Mouse (Mus musculus) neural tube, embryonic 13.5 days (tissue): ENCODE results near the gene Mtfr2. TPM values are rescaled to one million over a fixed set of nuclear protein-coding genes. Genes with fewer than 3 reads are reported as not detected.

Experiments
- ATAC-seq: fragments of 200-750 bp; cut with Nextera tagmentation; 2 replicates; pipeline ENCODE4 v1.8.0; 2017; ENCODE audit warnings: low read depth, mild to moderate bottlenecking, moderate TSS enrichment, moderate library complexity
- H3K27ac ChIP-seq: fragments of 300-500 bp; sonication (generic); replicated peaks from 2 replicates; pipeline ENCODE4 v1.5.1; 2015; ENCODE audit warnings: moderate library complexity, mild to moderate bottlenecking, inconsistent platforms
- H3K27me3 ChIP-seq: fragments of 300-500 bp; sonication (generic); 2 replicates; pipeline ENCODE4 v1.6.1; 2015; ENCODE audit warnings: mild to moderate bottlenecking, inconsistent platforms
- H3K36me3 ChIP-seq: fragments of 300-500 bp; sonication (generic); 2 replicates; pipeline ENCODE4 v1.6.1; 2015; ENCODE audit warnings: mild to moderate bottlenecking, inconsistent platforms
- H3K4me1 ChIP-seq: fragments of 300-500 bp; sonication (generic); replicated peaks from 2 replicates; pipeline ENCODE4 v1.6.1; 2015; ENCODE audit warnings: inconsistent platforms
- H3K4me2 ChIP-seq: fragments of 300-500 bp; sonication (generic); 2 replicates; pipeline ENCODE4 v1.6.1; 2015; ENCODE audit warnings: inconsistent platforms, mild to moderate bottlenecking, moderate library complexity
- H3K4me3 ChIP-seq: fragments of 300-500 bp; sonication (generic); 2 replicates; pipeline ENCODE4 v1.5.1; 2015; ENCODE audit warnings: mild to moderate bottlenecking, inconsistent platforms
- H3K9ac ChIP-seq: fragments of 300-500 bp; sonication (generic); 2 replicates; pipeline ENCODE4 v1.6.1; 2015; ENCODE audit warnings: moderate library complexity, mild to moderate bottlenecking, inconsistent platforms
- H3K9me3 ChIP-seq: fragments of 300-500 bp; sonication (generic); 2 replicates; pipeline ENCODE4 v1.6.1; 2016; ENCODE audit warnings: inconsistent platforms
- WGBS: fragments of 180-500 bp; shearing (Covaris S2); methylation state at CpG from one replicate; pipeline ENCODE4 v1.1.7; 2015; 5-methylcytosine and 5-hydroxymethylcytosine counted together
- polyA plus RNA-seq: library from polyadenylated mRNA; unstranded; fragments of >200 nt; fragmentation: Nextera tagmentation; extraction: Ambion mirVana; gene quantifications from 2 replicates; pipeline ENCODE4 v1.2.1, GENCODE M21; 2015

The Mtfr2 gene
- polyA plus RNA-seq, 1 experiment from 2014 or later: 0.42 TPM

- Histone ChIP-seq H3K9me3 (no peaks in the 10 kb centered on the region), H3K27ac (no peak overlapping the region), H3K4me3 (no peak overlapping the region), H3K36me3 (peaks cover 71% of the 10 kb centered on the region), H3K9ac (no peak overlapping the region), H3K4me2 (no peak overlapping the region), H3K27me3 (no peaks in the 10 kb centered on the region), H3K4me1 (no peaks in the 10 kb centered on the region)
- ATAC-seq: no peak
Measured at GRCm38 (mm10) chr10:20326226-20326625, 21.3 kb upstream of the Mtfr2 start.

- Histone ChIP-seq H3K36me3 (peaks cover 68% of the 10 kb centered on the region), H3K9ac (no peak overlapping the region), H3K27ac (no peak overlapping the region), H3K9me3 (no peaks in the 10 kb centered on the region), H3K4me2 (no peak overlapping the region), H3K27me3 (no peaks in the 10 kb centered on the region), H3K4me1 (no peaks in the 10 kb centered on the region), H3K4me3 (no peak overlapping the region)
- ATAC-seq: no peak
- WGBS: 84% methylated on average over 2 of the region's 2 CpGs
Measured at GRCm38 (mm10) chr10:20331262-20331661, 16.3 kb upstream of the Mtfr2 start.

DNA sequence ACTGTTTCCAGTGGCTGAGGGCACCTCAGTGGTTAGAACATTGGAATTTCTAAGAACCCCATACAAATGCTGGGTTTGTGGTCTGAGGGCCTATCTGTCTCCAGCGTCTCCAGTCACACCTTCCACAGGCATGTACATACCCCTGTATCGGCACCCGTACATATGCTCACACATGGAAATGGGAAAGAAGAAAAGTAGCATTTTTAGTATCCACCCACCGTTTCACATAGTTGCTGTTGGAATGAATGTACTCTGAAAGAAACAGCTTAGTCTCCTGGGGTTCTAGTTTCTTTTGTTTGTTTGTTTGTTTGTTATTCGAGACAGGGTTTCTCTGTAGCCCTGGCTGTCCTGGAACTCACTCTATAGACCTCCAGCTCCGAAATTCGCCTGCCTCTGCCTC, 9.7 kb upstream of the Mtfr2 start:
- Histone ChIP-seq H3K36me3 (peaks cover 72% of the 10 kb centered on the region), H3K27me3 (no peaks in the 10 kb centered on the region), H3K9me3 (no peaks in the 10 kb centered on the region), H3K4me1 (no peaks in the 10 kb centered on the region), H3K27ac (no peak overlapping the region), H3K9ac (no peak overlapping the region), H3K4me2 (no peak overlapping the region), H3K4me3 (no peak overlapping the region)
- ATAC-seq: no peak
- WGBS: 92% methylated on average over 7 of the region's 7 CpGs

DNA sequence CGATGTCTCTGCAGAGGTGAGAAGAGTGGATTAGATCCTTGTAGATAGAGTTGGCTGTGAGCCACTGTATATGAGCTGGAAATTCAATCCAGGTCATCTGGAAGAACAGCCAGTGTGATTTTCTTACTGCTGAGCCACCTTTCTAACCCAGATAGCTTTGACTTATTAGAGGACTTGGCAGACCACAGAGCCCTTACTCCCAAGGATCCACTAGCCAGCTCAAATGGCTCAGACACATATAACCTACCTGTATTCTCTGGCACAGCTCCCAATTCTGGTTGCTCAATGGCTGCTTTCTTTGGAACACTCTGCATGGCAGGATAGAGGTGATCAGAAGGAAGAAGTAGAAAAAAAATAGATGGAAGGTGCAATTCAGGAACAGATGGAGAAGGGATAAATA, 1.8 kb upstream of the Mtfr2 start:
- H3K9ac ChIP-seq: no peak overlapping the region
- no peak overlapping the region for H3K4me2 ChIP-seq
- H3K27me3 ChIP-seq: no peaks in the 10 kb centered on the region
- WGBS: 69% methylated on average over 1 of the region's 1 CpGs
- H3K4me3 ChIP-seq: no peak overlapping the region
- ATAC-seq: no peak
- H3K9me3 ChIP-seq: no peaks in the 10 kb centered on the region
- peaks cover 14% of the 10 kb centered on the region for H3K4me1 ChIP-seq
- H3K36me3 ChIP-seq: peaks cover 42% of the 10 kb centered on the region
- H3K27ac ChIP-seq: no peak overlapping the region

- Histone ChIP-seq H3K4me2 (no peak overlapping the region), H3K4me1 (peaks cover 14% of the 10 kb centered on the region), H3K27me3 (no peaks in the 10 kb centered on the region), H3K4me3 (no peak overlapping the region), H3K9ac (no peak overlapping the region), H3K9me3 (no peaks in the 10 kb centered on the region), H3K27ac (no peak overlapping the region), H3K36me3 (peaks cover 19% of the 10 kb centered on the region)
- no peak for ATAC-seq
- 93% methylated on average over 2 of the region's 2 CpGs for WGBS
Measured at GRCm38 (mm10) chr10:20348894-20349293, 1.3 kb downstream of the Mtfr2 start.

DNA sequence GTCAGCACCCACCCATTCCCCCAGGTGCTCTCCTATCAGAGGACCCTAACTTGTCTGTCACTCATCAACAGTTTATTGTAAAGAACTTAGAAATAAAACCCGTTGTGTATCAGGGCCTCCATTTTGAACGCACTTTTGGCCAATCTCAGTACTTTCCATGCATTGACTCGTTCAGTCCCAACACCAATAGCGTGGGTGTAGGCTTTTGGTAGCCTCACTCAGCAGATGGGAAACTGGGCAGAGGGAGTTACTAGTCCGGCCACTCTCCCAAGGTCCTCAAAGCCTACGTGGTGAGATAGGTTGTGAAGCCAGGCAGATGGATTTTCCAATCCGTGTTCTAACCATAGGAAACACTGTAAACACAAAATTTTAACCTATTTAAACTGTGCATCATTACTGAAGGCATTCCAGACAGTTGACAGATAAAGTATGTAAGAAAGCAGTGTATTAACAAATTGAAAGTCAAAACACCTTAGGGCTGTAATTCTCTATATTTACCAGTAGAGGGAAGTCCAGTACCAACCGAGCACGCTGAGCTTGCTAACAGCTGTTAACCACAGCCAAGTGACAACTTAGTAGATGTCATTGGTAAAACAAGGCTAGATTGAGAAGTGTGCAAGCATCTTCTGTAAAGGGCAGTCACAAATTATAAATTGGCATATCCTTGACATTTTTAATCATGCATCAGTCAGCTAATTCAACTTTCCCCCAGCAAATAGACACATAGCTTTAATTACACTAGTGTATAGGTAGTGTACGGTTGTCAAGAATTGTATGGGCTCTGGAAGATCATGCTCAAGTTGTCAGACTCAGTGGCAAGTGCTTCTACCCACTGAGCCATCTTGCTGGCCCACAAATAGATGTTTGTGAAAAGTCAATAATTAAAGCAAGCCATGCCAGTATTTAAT, 14.2 kb downstream of the Mtfr2 start:
- Histone ChIP-seq H3K4me3 (no peak overlapping the region), H3K9me3 (no peaks in the 10 kb centered on the region), H3K9ac (no peak overlapping the region), H3K27me3 (no peaks in the 10 kb centered on the region), H3K36me3 (no peaks in the 10 kb centered on the region), H3K27ac (no peak overlapping the region), H3K4me1 (no peaks in the 10 kb centered on the region), H3K4me2 (no peak overlapping the region)
- ATAC-seq: peak; percentile 79
- WGBS: 63% methylated on average over 10 of the region's 10 CpGs

DNA sequence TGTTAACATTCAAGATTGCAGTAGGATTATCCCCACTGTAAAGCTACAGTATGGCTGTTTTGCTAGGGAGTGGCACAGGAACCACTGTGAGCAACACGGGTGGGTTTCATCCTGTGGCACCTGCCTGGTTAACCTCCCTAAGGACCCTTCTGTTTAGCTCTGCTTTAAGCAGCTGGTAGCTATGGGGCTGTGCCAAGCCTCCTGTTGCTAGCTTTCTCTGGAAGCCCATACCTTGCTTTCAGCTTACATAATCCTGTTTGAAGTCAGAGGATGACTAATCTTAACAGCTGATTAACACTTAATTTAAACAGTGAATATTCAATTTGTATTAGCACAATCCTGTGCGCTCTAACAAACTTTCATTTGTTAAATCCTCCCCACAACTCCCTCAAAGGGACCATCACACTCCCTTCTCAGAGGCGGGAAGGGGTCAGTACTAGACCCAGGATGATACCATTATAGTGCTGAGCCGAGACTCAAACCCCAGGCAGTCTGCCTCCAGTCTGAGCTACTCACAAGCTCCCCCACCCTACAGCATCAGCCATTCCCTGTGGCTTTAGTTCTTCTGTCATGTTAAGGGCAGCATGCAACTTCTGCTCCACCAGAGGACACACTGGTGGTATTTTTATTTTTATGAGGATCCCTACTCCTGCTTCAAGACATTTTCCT, 15.0 kb downstream of the Mtfr2 start:
- ATAC-seq: 0 out of 2 replicates have a peak, but pooled peaks have one; percentile 36
- H3K9me3 ChIP-seq: peaks cover 2% of the 10 kb centered on the region; the same call in 1 of the 2 replicates
- H3K27ac ChIP-seq: no peak overlapping the region
- H3K9ac ChIP-seq: no peak overlapping the region
- no peaks in the 10 kb centered on the region for H3K36me3 ChIP-seq
- no peak overlapping the region for H3K4me2 ChIP-seq
- WGBS: 86% methylated on average over 4 of the region's 4 CpGs
- H3K27me3 ChIP-seq: no peaks in the 10 kb centered on the region
- H3K4me1 ChIP-seq: no peaks in the 10 kb centered on the region
- no peak overlapping the region for H3K4me3 ChIP-seq

GRCm38 (mm10) chr10:20372046-20372445, 24.5 kb downstream of the Mtfr2 start:
- Histone ChIP-seq H3K9me3 (peaks cover 6% of the 10 kb centered on the region; the same call in 1 of the 2 replicates), H3K36me3 (no peaks in the 10 kb centered on the region), H3K4me3 (no peak overlapping the region), H3K4me2 (no peak overlapping the region), H3K27me3 (no peaks in the 10 kb centered on the region), H3K4me1 (no peaks in the 10 kb centered on the region), H3K9ac (no peak overlapping the region), H3K27ac (no peak overlapping the region)
- 93% methylated on average over 5 of the region's 5 CpGs for WGBS
- no peak for ATAC-seq

DNA sequence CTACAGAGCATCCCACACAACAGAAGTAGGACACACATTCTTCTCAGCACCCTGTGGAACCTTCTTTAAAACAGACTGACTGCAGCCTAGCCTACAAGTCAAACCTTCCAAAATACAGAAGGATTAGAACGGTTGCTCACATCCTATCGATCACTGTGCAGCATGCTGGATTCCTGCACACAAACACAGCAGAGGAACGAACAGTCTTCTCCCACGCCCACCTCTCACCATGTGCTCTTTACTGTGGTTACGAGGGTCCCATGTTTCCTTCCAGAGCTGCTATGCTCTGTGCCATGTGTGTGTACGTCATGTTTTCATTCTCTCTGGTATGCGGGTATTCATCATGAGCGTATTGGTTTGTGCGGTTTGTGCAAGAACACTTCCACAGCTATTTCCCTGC, 30.1 kb downstream of the Mtfr2 start:
- Histone ChIP-seq H3K27ac (no peak overlapping the region), H3K9me3 (no peaks in the 10 kb centered on the region), H3K4me2 (no peak overlapping the region), H3K36me3 (no peaks in the 10 kb centered on the region), H3K4me1 (0 out of 2 replicates have a peak, but pooled peaks cover under 1% of the 10 kb centered on the region), H3K4me3 (no peak overlapping the region), H3K27me3 (no peaks in the 10 kb centered on the region), H3K9ac (no peak overlapping the region)
- 91% methylated on average over 9 of the region's 9 CpGs for WGBS
- ATAC-seq: no peak

DNA sequence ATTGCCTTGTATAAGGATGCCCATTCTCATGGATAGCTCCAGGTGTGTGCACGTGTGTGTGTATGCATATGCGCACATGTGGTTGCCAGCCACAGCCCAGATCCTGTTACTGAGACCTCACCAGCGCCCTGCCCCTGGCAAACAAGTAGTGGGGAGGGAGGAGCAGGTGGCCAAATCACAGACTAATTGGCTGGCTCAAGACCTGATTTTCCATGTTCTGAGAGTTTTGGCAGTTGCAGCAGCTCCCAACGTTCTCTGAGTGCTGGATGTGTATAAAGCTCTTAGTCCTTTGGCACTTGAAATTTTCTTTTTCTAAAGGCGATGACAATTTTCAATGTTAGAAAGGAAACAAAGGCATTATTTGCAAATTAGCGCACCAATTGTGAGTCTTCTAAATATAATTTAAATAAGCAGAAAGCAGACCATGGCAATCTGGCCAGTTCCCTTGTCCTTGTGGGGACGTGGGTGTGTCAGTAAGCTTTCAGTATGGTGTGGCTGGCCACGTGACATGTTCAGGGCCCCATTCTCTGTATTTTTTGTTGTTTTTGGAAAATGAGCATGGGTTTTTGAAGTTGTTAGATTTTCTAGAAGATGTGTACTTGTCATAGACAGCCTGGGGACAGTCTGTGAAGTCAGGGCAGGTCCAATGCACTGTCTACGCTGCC, 31.6 kb downstream of the Mtfr2 start:
- Histone ChIP-seq H3K9me3 (no peaks in the 10 kb centered on the region), H3K4me1 (0 out of 2 replicates have a peak, but pooled peaks cover 6% of the 10 kb centered on the region), H3K4me2 (no peak overlapping the region), H3K27me3 (no peaks in the 10 kb centered on the region), H3K36me3 (no peaks in the 10 kb centered on the region), H3K27ac (no peak overlapping the region), H3K4me3 (no peak overlapping the region), H3K9ac (no peak overlapping the region)
- 89% methylated on average over 9 of the region's 9 CpGs for WGBS
- ATAC-seq: no peak

GRCm38 (mm10) chr10:20380798-20381197, 33.2 kb downstream of the Mtfr2 start:
- Histone ChIP-seq H3K9ac (no peak overlapping the region), H3K4me2 (no peak overlapping the region), H3K27me3 (no peaks in the 10 kb centered on the region), H3K4me1 (0 out of 2 replicates have a peak, but pooled peaks cover 6% of the 10 kb centered on the region), H3K36me3 (no peaks in the 10 kb centered on the region), H3K27ac (no peak overlapping the region), H3K9me3 (no peaks in the 10 kb centered on the region), H3K4me3 (no peak overlapping the region)
- 89% methylated on average over 3 of the region's 3 CpGs for WGBS
- ATAC-seq: no peak

- no peak overlapping the region for H3K9ac ChIP-seq
- H3K27me3 ChIP-seq: no peaks in the 10 kb centered on the region
- ATAC-seq: no peak
- H3K4me2 ChIP-seq: no peak overlapping the region
- 85% methylated on average over 3 of the region's 3 CpGs for WGBS
- H3K4me3 ChIP-seq: no peak overlapping the region
- H3K9me3 ChIP-seq: no peaks in the 10 kb centered on the region
- H3K36me3 ChIP-seq: no peaks in the 10 kb centered on the region
- H3K27ac ChIP-seq: no peak overlapping the region
- H3K4me1 ChIP-seq: 0 out of 2 replicates have a peak, but pooled peaks cover 6% of the 10 kb centered on the region
Measured at GRCm38 (mm10) chr10:20381352-20381751, 33.8 kb downstream of the Mtfr2 start.
